Mouse (Mus musculus): Measurements from ENCODE around the gene Rnf123.

Rnf123 gene

DNA sequence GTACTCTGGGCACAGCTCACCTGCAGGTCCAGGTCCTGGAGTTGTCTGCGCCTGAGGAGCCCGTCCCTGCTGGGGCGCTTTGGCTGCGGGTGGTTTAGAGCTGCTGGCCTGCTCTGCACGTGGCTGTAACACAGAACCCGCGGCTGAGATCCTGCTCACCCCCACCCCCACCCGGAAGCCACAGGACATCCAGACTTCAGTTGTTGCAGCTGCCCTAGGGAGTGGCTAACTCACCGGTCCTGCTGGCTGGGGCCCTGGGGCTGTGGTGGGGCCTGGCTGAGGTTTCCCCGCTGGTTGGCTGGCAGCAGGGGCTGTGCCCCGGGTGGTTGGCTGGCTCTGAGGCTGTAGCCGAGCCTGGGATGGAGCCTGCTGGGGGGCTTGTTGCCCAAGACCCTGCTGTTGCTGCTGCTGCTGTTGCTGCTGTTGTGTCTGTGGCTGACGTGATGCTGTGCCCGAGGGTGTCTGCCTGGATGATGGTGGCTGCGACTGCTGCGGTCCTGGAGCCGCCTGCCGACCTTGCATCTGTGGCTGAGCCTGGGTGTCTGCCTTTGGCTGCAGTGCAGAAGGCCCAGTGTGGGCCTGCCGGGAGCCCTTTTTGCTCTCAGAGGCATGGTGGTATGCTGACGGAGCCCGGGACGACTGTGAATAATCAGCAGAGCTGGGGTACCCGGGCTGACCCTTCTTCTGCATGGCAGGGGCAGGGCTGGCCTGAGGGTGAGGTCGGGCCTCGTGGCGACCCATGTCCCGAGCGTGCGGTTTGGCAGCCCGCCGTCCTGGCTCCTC is 21.8 kb upstream of the Rnf123 start:
- DNase-seq (ENCODE audit: low spot score in 2 of 2) = peak in 1 of 2 experiments; percentile 31

DNA sequence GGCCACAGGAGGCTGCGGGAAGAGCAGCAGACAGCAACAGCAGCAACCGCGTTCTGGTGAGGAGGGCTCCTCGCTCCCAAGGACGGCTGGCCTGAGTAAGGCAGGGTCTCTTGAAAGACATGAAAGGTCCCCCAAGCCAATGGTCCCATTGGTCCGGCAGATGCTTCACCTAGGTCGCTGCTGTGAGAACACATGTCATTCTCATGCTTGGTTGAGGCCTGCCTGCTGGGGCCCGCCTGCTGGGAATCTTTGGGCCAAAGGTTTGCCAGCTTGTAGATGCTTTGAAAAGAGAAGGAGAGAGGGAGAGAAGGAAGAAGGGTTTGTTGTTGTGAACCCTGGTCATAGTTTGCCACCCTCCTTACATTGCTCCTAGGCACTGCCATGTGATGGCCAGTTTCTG is 16.5 kb upstream of the Rnf123 start:
- DNase-seq (ENCODE audit: low spot score in 2 of 2) = no peak

DNA sequence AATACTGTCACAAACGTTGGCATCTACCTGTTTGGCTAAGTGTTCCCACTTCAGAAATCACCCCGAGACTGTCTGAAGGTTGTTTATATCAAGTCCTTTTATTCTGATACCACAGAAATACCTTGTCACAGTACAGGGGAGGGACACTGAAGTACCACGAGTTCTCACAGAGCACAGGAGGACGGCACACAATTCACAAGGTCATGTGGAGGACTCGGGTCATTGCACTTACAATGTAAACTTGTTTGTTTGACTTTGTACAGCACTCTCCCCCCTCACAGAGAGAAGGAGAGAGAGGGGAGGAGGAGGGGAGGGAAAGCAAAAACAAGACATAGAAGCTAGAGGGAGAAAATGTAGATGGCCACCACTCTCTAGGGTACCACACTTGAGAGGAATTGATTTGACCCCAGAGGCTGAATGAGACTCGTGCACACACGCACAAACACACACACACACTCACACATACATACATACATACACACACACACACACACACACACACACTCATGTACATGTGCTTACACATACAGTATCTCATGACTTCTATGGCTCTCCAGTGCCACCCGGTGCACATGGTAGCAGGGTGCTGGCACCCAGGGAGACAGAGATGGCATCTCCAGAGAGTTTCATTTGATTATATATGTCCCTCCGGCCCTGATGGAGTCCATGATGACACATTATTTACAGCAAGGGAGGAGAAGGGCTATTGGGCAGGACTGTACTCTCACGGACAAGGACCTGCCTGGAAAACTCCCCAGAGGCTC is 13.0 kb upstream of the Rnf123 start:
- no peak for DNase-seq (ENCODE audit: low spot score in 2 of 2)

DNA sequence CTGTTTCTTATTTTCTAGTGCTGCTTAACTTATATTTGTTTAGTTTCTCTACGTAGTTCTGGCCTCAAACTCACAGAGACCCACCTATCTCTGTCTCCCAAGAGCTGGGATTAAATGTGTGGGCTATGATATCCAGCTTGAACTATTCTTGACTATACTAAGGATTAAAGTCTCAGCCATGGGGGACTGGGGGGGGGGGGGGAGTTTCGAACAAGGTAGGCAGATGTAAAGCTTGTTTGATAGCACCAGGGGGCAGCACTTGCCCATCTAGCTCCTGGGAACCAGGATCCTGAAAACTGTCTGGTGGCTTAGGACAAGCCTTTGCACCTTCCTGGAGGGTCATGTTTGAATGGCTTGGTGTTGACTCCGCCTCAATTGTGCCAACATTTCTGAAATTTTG is 12.4 kb upstream of the Rnf123 start:
- DNase-seq (ENCODE audit: low spot score in 2 of 2) = no peak

DNA sequence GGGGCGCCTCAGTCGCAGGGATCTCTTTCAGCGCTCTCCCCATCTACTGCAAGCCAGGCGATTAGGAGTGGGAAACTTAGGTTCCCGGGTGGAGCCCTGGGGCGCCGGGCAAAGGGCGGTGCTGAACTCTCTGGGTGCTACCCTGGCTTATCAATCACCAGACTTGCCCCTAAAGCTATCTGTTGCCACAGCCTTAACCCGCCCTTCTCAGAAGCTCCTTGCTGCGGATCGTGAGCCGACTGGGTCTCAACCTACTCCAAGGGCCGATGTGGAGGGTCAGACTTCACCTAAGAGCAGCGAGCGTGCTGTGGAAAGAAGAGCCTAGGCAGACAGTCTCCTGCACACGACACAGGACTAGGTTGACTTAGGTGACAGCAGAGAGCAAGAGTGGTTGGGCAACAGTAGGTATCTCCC is 11.9 kb upstream of the Rnf123 start:
- DNase-seq (ENCODE audit: low spot score in 2 of 2) = peak in 1 of 2 experiments; percentile 62

DNA sequence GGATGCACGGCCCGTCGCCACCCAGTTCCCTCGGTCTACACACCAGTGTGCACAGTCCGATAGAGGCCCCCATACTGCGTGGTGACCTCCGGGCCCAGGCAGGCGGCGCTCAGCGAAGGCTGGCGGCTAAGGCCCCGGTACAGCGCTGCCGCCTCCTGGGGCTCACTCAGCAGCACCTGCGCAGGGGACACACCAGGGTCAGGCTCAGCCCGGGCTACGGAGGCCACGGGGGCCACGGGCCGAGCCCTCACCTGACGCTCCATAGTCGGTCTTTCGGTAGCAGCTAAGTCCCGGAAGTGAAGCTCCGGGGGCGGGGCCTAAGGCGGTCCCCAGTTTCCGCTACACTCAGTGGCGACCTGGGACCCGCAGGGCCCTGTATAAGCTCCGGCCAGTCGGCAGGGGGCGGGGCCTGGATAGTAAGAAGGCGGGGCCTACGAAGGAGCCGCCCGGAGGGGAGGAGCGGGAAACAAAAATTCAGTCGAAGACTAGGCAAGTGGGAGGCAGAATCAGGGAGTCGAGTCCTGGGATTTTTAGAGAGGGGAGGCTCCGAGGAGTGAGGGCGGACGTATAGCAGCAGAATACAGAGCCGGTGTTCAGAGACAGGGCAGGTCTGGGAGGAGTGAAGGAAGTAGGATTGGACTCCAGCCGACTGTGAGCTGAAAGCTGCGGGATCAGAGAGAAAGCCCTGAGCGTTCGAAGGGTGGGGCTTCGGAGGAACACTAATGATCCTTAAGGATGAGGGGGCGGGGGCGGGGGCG is 11.2 kb upstream of the Rnf123 start, which contains the start of gene Apeh:
Gene Apeh, minus strand, starts transcription at position 423 of the 758 bp plus-strand sequence.
- DNase-seq (ENCODE audit: low spot score in 2 of 2) = peak; percentile 92 to 96

DNA sequence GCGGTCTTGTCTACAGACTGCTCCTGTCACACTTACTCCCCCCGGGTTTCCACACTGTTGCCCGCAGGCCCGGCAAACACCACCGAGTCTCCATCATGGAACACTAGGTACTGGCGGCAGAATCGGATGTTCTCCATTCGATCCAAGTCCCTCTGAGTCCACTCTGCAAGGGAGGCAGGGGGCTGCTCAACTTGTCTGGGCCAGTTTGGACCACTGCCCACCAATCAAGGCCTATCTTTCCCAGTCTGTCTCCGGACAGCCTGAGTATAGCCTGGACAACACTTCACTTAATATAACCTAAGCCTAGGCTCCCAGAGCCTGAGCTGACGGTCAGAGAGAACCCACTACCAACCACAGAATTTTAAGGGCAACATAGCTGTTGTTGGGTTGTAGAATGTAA is 10.4 kb upstream of the Rnf123 start:
- no peak for DNase-seq (ENCODE audit: low spot score in 2 of 2)

DNA sequence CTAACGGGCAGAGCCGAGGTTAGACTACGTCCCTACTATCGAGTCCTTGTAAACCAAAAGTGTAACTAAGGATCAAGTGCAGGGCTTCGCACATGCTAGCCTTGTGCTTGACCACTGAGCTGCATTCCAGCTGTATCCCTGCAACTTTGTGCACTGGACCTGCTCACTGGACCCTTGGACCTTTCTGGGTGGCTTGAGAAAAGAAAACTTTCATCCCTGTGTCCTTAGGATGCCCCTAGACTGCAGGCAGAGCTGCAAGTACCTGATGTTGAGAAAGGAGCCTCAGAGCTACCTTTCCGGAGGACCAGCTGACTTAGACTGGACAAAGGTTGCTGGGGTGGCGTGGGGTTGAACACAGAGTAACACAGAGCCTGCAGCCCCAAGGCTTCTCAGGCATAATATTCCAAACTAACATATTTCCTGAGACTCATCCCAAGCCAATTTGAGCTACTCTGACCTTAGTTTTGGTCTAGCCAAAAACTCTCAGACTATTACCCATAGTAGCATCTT is 7.5 kb upstream of the Rnf123 start:
- no peak for DNase-seq (ENCODE audit: low spot score in 2 of 2)

DNA sequence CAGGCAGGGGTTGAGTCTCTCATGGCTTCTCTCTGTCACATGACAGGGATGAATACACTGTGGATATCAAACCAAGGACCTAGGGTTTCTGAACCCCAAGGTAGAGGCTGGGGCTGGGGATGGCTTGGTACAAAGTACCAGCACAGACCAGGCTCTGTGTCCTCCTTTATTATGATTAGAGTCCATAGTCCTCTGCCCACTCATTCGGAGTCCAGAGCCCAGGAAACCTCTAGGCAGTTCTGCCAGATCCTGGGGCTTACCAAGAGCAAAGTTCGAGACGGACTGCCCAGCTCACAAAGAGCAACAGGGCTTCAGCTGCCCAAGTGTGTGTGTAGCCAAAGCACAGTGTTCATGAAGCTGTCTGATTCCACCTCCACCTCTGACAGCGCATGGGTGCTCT is 2.1 kb upstream of the Rnf123 start:
- DNase-seq (ENCODE audit: low spot score in 2 of 2) = no peak

DNA sequence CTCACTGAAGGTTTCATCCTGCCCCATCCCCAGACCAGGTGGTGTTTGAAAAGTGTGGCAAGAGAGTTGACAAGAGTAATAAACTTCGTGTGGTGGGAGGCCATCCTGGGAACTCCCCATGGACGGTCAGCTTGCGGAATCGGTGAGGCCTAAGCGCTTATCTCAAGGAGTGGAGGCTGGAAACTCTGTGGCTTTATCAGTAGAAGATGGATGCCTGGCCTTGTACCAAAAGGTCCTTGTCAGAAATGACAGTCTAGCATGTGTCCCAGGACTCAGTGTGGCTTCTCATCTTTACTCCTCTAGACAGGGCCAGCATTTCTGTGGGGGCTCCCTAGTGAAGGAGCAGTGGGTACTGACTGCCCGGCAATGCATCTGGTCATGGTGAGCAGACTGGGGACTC is 415 bp upstream of the Rnf123 start:
- no peak for DNase-seq (ENCODE audit: low spot score in 2 of 2)

DNA sequence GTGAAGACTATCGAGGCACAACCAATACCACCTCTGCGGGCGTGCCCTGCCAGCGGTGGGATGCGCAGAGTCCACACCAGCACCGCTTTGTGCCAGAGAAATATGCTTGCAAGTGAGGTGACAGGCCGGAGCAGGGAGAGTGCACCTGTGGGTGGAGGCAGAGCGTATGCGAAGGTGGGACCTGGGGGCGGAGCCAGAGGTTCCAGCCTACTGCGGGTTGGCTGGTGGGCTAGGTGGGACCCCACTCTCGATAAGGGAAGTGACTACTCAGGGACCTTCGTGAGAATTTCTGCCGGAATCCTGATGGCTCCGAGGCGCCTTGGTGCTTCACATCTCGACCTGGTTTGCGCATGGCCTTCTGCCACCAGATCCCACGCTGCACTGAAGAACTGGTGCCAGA is 597 bp downstream of the Rnf123 start:
- no peak for DNase-seq (ENCODE audit: low spot score in 2 of 2)

DNA sequence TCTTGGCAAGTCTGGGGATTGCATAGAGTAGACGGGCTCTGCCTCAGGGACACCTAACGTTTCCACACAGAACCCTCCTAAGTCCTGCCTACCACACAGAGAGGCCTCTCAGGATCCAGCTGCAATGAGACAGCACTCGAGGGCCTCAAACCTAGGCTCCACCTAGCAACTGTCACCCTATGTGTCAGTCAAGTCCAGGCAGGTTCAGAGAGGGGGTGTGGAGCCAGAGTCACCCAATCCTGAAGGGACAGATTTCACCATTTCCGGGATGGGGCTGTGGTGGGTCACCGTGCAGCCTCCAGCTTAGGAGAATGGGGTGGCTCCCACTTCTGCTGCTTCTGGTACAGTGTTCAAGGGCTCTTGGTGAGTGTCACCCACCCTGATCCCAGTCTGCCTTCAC is 3.0 kb downstream of the Rnf123 start, which contains the start of gene Mst1:
Gene Mst1, plus strand, starts transcription at position 269 of the 400 bp plus-strand sequence.
- DNase-seq (ENCODE audit: low spot score in 2 of 2) = peak in 1 of 2 experiments; percentile 30

DNA sequence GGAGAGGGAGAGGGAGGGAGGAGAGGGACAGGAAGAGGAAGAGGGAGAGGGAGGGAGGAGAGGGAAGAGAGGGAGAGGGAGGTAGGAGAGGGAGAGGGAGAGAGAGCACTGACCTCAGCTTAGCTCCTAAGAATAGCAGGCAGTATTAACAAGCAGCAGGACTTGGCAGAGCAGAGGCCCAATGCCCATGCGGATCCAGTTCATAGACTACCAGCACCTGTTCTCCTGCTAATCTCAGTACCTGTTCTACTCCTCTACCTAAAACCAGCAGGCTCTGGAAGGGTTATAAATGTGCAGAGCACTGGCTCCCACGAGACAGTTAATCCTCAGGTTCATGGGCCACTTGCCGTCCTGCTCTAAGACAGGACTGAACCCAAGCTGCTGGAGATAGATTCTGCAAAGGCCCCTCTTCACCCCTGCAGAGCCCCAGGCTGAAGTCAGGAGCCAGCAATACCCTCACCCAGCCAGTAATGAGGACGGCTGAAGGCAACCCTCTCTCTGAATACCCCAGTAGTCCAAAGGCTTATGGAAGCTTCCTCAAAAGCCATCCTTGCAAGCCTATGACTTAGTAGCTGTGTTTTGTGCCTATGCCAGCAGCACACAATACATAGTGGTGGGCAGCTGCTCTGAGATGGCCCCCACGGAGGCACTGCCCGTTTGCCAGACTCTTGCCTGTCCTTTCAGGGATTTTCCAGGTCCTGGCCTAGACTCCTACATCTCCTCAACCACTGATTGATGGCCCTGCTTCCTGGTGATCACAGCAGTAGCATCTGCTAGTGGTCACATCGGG is 9.8 kb downstream of the Rnf123 start:
- DNase-seq (ENCODE audit: low spot score in 2 of 2) = no peak

DNA sequence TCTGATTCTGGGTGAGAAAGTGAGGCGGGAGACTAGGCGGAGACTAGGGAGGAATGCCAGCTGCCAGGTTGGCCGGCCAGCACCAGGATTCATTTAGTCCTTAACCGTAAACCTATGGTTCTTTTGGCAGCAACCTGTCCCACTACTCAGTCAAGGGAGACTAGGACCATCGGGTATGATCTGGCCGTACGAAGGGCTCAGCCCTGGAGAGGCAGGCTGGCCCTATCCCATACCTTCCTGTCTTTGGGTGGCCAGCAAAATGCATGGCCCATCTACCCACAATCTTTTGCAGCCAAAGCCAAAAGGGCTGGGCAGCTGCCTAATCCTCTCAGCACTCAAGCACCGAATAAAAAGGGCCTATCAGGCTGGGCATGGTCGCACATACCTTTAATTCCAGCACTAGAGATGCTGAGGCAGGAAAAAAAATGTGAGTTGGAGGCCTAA is 10.6 kb downstream of the Rnf123 start:
- DNase-seq (ENCODE audit: low spot score in 2 of 2) = no peak

DNA sequence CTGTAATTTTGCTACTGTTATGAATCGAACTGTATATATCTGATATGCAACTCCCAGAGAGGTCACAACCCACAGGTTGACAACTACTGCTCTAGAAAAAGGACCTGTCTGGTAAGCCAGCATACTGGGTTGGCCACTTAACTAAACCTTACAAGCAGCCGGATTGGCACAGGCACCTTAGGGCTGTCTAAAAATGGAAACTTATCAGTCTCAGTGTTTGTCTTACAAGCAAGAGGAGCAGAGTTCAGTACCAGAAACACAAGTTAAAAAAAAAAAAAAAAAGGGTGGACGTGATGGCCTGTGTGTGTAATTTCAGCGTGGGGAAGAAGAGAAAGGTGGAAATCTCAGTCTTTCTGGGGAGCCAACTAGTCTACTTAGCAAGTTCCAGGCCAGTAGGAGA is 11.3 kb downstream of the Rnf123 start:
- DNase-seq (ENCODE audit: low spot score in 2 of 2) = no peak

DNA sequence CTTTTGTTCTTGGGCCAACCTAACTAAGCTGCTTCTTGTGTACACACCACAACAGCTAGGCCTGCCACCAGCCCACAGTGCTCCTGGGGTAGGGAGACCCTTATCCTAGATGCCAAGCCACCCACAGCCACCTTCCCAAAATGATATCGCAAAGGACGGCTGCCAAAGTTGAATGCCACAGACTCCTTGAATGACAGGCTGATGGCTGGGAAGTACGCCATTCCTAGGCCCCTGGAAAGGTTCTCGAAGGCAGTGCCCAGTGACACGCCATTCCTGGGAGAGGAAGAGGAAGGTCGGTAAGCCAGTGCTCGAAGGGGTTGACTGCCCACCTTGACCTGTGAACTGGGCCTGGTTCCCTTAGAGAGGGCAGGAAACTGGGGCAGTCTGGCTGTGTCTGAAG is 13.6 kb downstream of the Rnf123 start:
- DNase-seq (ENCODE audit: low spot score in 2 of 2) = no peak

DNA sequence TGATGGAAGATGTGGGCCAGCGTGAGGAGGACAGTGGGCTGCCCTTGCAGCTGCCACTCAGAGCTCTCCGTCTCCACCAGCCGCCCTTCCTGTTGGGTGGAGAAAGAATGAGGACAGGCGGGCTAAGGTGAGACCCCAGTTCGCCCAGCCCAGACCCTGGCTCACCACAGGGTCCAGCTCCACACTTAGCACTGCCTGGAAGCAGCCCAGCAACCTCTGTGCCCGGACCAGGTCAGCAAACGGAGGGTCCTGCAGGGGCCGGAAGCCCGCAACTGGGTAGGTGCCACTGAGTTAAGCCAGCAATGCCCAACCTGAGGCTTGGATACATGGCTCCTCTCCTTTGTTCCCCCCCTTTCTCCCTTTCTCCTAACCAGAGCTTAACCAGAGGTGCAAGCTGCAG is 14.1 kb downstream of the Rnf123 start:
- DNase-seq (ENCODE audit: low spot score in 2 of 2) = no peak

DNA sequence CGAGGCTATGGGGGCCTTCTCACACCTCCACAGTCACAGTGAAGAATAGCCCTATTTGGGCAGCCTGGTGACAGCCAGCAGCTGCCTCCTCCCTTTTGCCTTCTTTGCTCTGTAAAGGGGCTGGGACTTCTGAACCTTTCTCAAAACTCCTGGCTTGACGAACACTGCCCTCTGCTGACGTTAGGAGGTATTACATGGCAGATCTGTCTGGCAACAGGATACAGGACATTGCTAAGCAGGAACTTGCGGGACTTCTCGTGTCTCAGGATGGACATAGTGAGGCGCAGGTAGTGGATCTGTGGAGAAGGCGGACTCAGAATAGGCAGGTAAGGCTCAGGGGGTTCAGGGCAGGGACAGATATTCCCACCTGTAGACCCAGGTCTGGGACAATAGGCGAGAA is 15.2 kb downstream of the Rnf123 start:
- DNase-seq (ENCODE audit: low spot score in 2 of 2) = peak; percentile 68 to 74

DNA sequence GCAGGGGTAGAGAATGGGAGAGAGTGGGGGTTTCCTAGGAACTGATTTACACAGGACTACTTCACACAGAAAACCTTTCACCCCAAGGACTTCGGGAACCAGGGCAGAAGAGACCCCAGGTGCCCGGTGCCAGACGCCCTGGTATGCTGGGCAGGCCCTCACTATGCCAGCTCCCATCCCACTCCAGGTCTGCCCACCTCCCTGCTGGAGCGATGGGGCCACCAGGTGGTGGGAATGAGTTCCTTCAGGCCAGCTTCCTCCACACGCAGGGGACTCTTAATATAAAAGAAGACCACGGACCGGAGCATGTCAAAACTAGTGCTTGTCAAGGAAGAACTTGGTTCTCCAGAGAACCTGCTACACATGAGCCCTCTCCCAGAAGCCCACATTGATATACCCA is 15.9 kb downstream of the Rnf123 start:
- DNase-seq (ENCODE audit: low spot score in 2 of 2) = no peak

DNA sequence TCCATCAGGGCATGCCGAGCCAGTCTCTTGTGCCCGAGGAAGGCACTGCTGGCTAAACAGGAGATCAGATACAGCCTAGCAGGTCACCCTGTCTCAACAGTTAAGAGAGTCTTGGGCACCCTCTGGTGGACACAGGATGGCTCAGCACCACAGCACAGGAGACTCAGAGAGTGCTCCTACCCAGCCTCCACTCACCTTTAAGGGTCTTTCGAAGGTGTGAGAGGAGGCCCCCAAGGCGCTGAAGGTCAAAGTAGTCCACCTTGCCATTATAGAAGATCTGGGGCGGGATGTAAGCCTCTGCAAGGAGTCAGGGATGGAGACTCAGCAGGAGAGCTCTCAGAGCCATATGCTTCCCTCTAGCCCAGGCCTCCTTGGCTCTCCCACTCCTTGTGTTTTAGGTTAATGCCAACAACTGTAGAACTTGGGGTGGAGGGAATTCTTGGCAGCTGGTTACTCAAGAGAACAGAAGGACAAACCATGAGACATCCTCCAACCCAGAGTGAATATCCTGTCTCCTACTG is 17.6 kb downstream of the Rnf123 start:
- peak in 1 of 2 experiments; percentile 51 for DNase-seq (ENCODE audit: low spot score in 2 of 2)

DNA sequence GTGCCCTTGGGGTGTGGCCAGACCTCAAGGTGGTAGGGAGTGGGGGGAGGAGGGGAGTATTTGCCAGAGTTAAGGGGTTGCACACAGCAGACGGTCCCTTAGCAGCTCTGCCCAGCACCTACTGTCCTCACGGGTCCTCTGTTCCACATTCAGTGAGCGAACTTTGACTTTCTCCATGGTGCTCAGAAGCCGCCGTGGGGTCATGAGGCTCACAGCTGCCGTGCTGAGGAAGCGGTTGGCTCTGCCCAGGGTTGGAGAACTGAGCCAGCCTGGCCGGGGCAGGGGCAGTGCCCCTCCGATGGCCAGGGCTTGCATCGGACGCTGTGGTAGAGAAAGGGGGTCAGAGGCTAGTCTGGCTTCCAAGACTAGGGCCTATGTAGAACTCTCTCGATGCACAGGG is 19.8 kb downstream of the Rnf123 start:
- DNase-seq (ENCODE audit: low spot score in 2 of 2) = no peak

All from urinary bladder, adult 18-20 months (tissue).